In the genomic region with DNA sequence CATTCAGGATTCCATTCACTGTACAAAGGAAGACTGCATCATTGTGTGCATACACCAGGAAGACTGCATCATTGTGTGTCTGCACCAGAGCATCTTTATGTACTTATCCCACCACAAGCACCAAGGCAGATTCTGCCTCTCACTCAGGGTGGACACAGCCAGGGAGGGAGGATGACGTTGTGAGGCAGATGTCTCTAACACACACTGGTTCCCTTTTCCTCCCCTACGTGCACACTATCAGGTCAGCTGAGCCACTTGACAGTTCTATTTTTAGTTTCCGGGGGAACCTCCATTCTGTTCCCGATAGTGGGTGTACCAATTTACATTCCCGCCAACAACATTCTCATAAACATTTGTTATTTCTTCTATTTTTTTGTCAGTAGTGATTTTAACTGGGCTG, we compare ENCODE assay signal across 23 mouse cellular contexts.
DNase-seq lines count a peak whose midpoint lies in the region; ATAC-seq lines count a peak whose summit lies in the region.
"Had no signal": no experiment of that assay in that cellular context is flagged by ENCODE, and none has a peak within 500 bp of the region (broad histone marks: within the 10 kb centered on the region; RNA-seq: fewer than 3 reads in every experiment).

No protein-coding gene starts in this region.

- no peak overlapping the region for H3K4me3 ChIP-seq in hindbrain, embryonic 15.5 days
- no peak overlapping the region for H3K4me3 ChIP-seq in hindbrain, embryonic 10.5 days
- H3K4me3 ChIP-seq: left cerebral cortex, adult 2 months had no signal

- peak; percentile 62 for DNase-seq in heart, adult 11 months
- no peak for DNase-seq in heart, postnatal 4 days
- DNase-seq in hindbrain, embryonic 10.5 days (ENCODE audit: low spot score) = no peak
- DNase-seq in retina, postnatal 1 day = peak; percentile 19
- DNase-seq in retina, embryonic 14.5 days (ENCODE audit: low spot score) = no peak
- no peak for DNase-seq in thymus, postnatal 10 days (ENCODE audit: low spot score in 2 of 2)
- DNase-seq: adrenal gland, postnatal 10 days; cerebellum, adult 11 months; cerebellum, postnatal 14 days; embryo, embryonic 11 days; kidney, postnatal 36 days; layer of hippocampus, adult 9-11 months; left cerebral cortex, postnatal 4 days; liver; lung, postnatal 10 days; right cerebral cortex, adult 18-20 months; thymus, postnatal 14 days had no signal

- no peaks in the 10 kb centered on the region for H3K9me3 ChIP-seq in hindbrain, embryonic 15.5 days
- no peaks in the 10 kb centered on the region for H3K9me3 ChIP-seq in hindbrain, embryonic 10.5 days

- no peak overlapping the region for H3K4me2 ChIP-seq in hindbrain, embryonic 15.5 days

- H3K9ac ChIP-seq in hindbrain, embryonic 15.5 days = no peak overlapping the region

- no peaks in the 10 kb centered on the region for H3K27me3 ChIP-seq in hindbrain, embryonic 15.5 days
- H3K27me3 ChIP-seq in hindbrain, embryonic 10.5 days (ENCODE audit: insufficient read depth, poor library complexity, severe bottlenecking) = no peaks in the 10 kb centered on the region

- ATAC-seq in hindbrain, embryonic 15.5 days (ENCODE audit: low FRiP score, low read depth) = no peak
- ATAC-seq: CD4-positive, CD25-positive, alpha-beta regulatory T cell, adult 4 months; forebrain, embryonic 16.5 days; intestine, embryonic 16.5 days; Patski had no signal

- 66% methylated on average over 5 of the region's 5 CpGs for WGBS in hindbrain, embryonic 15.5 days
- 84% methylated on average over 5 of the region's 5 CpGs for WGBS in hindbrain, embryonic 10.5 days

- no peaks in the 10 kb centered on the region for H3K36me3 ChIP-seq in hindbrain, embryonic 15.5 days
- H3K36me3 ChIP-seq in hindbrain, embryonic 10.5 days = no peaks in the 10 kb centered on the region

- no peaks in the 10 kb centered on the region for H3K4me1 ChIP-seq in hindbrain, embryonic 15.5 days (replicated peaks)
- H3K4me1 ChIP-seq in hindbrain, embryonic 10.5 days (replicated peaks) = no peaks in the 10 kb centered on the region

- 0 out of 2 replicates have a peak overlapping the region, but pooled peaks have one; percentile 1 for H3K27ac ChIP-seq in hindbrain, embryonic 15.5 days (replicated peaks)
- H3K27ac ChIP-seq in hindbrain, embryonic 10.5 days = no peak overlapping the region
- H3K27ac ChIP-seq: left cerebral cortex, adult 2 months had no signal

Comparison
In these comparisons a context has a peak if more than half of its experiments do, and no peak if none do; other contexts are left out.
1. DNase-seq: peak in heart, adult 11 months (single experiment) and retina, postnatal 1 day (single experiment); none in heart, postnatal 4 days (single experiment), hindbrain, embryonic 10.5 days (single experiment), retina, embryonic 14.5 days (single experiment) and thymus, postnatal 10 days (0 of 2).